Mouse (Mus musculus) thymus, adult 2 months (tissue): ENCODE measurements around the gene Lrrc1.

Experiments
- CTCF ChIP-seq: fragments of 200-500 bp; IDR thresholded peaks from 2 replicates; pipeline ENCODE4 v1.5.1; 2012; ENCODE audit warnings: mild to moderate bottlenecking, control low read depth, low read length, moderate library complexity, borderline replicate concordance; ENCODE audit not compliant: control insufficient read depth, poor library complexity, insufficient read depth; ENCODE audit errors: extremely low read depth
- POLR2A ChIP-seq: fragments of 200-500 bp; IDR thresholded peaks from 2 replicates; pipeline ENCODE4 v1.6.1; 2012; ENCODE audit warnings: mild to moderate bottlenecking, low read length, control low read depth, moderate library complexity; ENCODE audit not compliant: control insufficient read depth, poor library complexity, insufficient read depth; ENCODE audit errors: extremely low read depth

DNA sequence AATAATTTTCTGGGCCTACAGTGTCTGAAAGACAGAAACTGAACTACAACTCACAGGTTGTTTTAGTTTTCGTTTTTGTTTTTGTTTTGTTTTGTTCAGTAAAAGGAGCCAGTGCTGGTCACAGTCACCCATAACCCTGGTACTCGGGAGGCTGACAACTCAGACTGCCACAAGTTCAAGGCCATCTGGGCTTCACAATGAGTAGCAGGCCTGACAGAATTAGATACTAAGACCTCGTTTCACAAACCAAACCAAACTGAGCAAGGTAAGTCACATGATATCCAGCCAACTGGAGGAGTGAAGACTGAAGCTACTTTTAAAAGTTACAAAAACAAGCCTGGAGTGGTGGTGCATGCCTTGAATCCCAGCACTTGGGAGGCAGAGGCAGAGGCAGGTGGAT lies 46.3 kb downstream of the Lrrc1 start:
- TF ChIP-seq POLR2A (no peak), CTCF (no peak)
